Mouse (Mus musculus) telencephalon, adult 2 months (tissue): Measurements from ENCODE around the gene Ppp2r2c.

ENCODE experiments used
- DNase-seq: peaks from one replicate; pipeline ENCODE4 v3.0.0-alpha.2; 2011; ENCODE audit warnings: low read depth, low spot score

Ppp2r2c gene

GRCm38 (mm10) chr5:36868266-36869090, at the start of gene Ppp2r2c:
Gene Ppp2r2c, plus strand, starts transcription at chr5:36868513.
- no peak for DNase-seq

GRCm38 (mm10) chr5:36819742-36820141, 48.6 kb upstream of the Ppp2r2c start:
- DNase-seq, result no peak

GRCm38 (mm10) chr5:36820142-36820541, 48.2 kb upstream of the Ppp2r2c start:
- DNase-seq, result no peak

- no peak for DNase-seq
These were observed 45.4 kb upstream of the Ppp2r2c start for GRCm38 (mm10) chr5:36822907-36823306.

- DNase-seq, result no peak
These were observed 39.2 kb upstream of the Ppp2r2c start for GRCm38 (mm10) chr5:36829098-36829497.

GRCm38 (mm10) chr5:36829913-36830879, 38.1 kb upstream of the Ppp2r2c start, which contains the start of gene Man2b2:
Gene Man2b2, minus strand, starts transcription at chr5:36830653.
- DNase-seq, result peak; percentile 40

- DNase-seq, result peak; percentile 40
These were observed 37.0 kb upstream of the Ppp2r2c start for GRCm38 (mm10) chr5:36831272-36831671.

GRCm38 (mm10) chr5:36835933-36836332, 32.4 kb upstream of the Ppp2r2c start:
- DNase-seq, result peak; percentile 71

- DNase-seq, result peak; percentile 63
These were observed 29.3 kb upstream of the Ppp2r2c start for GRCm38 (mm10) chr5:36839032-36839431.

- DNase-seq, result no peak
These were observed 28.7 kb upstream of the Ppp2r2c start for GRCm38 (mm10) chr5:36839602-36840001.

- no peak for DNase-seq
These were observed 28.2 kb upstream of the Ppp2r2c start for GRCm38 (mm10) chr5:36840092-36840491.

- peak; percentile 46 for DNase-seq
These were observed 26.6 kb upstream of the Ppp2r2c start for GRCm38 (mm10) chr5:36841701-36842100.

- peak; percentile 81 for DNase-seq
These were observed 23.8 kb upstream of the Ppp2r2c start for GRCm38 (mm10) chr5:36844490-36844889.

GRCm38 (mm10) chr5:36851572-36851971, 16.7 kb upstream of the Ppp2r2c start:
- DNase-seq, result no peak

- DNase-seq, result no peak
These were observed 13.1 kb upstream of the Ppp2r2c start for GRCm38 (mm10) chr5:36855180-36855579.

- DNase-seq, result no peak
These were observed 11.8 kb upstream of the Ppp2r2c start for GRCm38 (mm10) chr5:36856529-36856928.

GRCm38 (mm10) chr5:36857546-36857945, 10.8 kb upstream of the Ppp2r2c start:
- DNase-seq, result no peak

GRCm38 (mm10) chr5:36861084-36861483, 7.2 kb upstream of the Ppp2r2c start:
- no peak for DNase-seq

GRCm38 (mm10) chr5:36866701-36867250, 1.5 kb upstream of the Ppp2r2c start:
- no peak for DNase-seq

- DNase-seq, result no peak
These were observed 752 bp upstream of the Ppp2r2c start for GRCm38 (mm10) chr5:36867561-36867960.

- no peak for DNase-seq
These were observed 869 bp downstream of the Ppp2r2c start for GRCm38 (mm10) chr5:36869186-36869577.
